ENCODE assay signal across 7 mouse cellular contexts in the genomic region with DNA sequence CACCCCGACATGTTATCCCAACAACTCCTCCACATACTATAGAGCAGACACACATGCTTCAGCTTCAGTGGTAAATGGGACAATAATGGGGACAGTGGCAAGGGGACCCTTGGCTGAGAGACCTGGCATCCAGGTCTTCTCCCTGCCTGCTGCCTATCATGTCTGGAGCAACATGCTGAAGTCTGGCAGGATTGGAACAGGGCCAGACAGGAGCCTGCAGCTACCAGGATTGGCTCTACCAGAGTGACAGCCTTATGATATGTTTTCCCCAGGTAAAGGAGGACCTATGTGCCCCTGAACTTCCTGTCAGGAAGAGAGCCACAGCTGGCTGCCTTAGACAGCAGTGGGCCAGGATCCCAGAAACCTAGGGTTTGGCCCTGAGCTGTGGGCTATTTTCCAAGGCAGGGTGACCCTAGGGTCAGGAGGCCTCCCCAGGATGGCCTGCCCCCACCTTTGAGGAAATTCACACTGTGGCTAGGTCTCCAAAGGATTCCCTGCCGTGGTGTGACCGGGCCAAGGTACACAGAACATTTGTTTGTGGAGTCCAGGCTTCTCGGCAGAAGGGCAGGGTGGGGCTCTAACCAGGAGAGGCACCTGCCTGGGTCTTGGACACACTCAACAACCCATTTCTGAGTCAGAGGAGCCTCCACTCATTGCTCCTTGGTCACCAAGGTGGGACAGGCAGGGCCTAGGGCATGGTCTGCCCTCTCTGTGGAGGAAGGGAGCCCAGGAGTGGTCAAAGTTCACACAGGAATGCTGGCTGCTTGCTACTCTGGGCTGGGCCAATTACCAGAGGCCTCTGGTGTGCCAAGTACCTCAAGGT.
DNase-seq lines count a peak whose midpoint lies in the region; ATAC-seq lines count a peak whose summit lies in the region.

No protein-coding gene starts in this region.

- DNase-seq in adipocyte (ENCODE audit: low spot score) = peak; percentile 32
- DNase-seq in embryonic facial prominence, embryonic 10.5 days (ENCODE audit: low spot score) = no peak
- DNase-seq in liver, embryonic 13.5 days = no peak
- DNase-seq in left cerebral cortex, postnatal 25 days (ENCODE audit: low spot score in 2 of 2) = no peak
- DNase-seq in right cerebral cortex, postnatal 4 days = no peak

- 0 out of 2 replicates have a peak, but pooled peaks cover 5% of the 10 kb centered on the region for H3K27me3 ChIP-seq in embryonic facial prominence, embryonic 10.5 days (replicated peaks; ENCODE audit: low read depth, poor library complexity, severe bottlenecking)
- H3K27me3 ChIP-seq in hindbrain, embryonic 16.5 days (replicated peaks; ENCODE audit: control insufficient read depth, insufficient read depth, low read length) = no peaks in the 10 kb centered on the region
- H3K27me3 ChIP-seq in liver, embryonic 13.5 days = no peaks in the 10 kb centered on the region
- no peaks in the 10 kb centered on the region for H3K27me3 ChIP-seq in stomach, embryonic 15.5 days (replicated peaks)

- no peak overlapping the region for H3K4me2 ChIP-seq in hindbrain, embryonic 16.5 days (ENCODE audit: low read length)
- H3K4me2 ChIP-seq in liver, embryonic 13.5 days = no peak overlapping the region
- no peak overlapping the region for H3K4me2 ChIP-seq in stomach, embryonic 15.5 days

- H3K9me3 ChIP-seq in embryonic facial prominence, embryonic 10.5 days = no peaks in the 10 kb centered on the region
- no peaks in the 10 kb centered on the region for H3K9me3 ChIP-seq in hindbrain, embryonic 16.5 days (ENCODE audit: control insufficient read depth, low read length)
- H3K9me3 ChIP-seq in liver, embryonic 13.5 days (replicated peaks) = no peaks in the 10 kb centered on the region
- H3K9me3 ChIP-seq in stomach, embryonic 15.5 days = no peaks in the 10 kb centered on the region

- H3K27ac ChIP-seq in embryonic facial prominence, embryonic 10.5 days (replicated peaks) = peak overlapping the region; percentile 83
- peak overlapping the region; percentile 73 for H3K27ac ChIP-seq in hindbrain, embryonic 16.5 days (ENCODE audit: low read depth, low read length)
- H3K27ac ChIP-seq in liver, embryonic 13.5 days = peak overlapping the region; percentile 43
- peak overlapping the region; percentile 93 for H3K27ac ChIP-seq in stomach, embryonic 15.5 days

- no peak overlapping the region for H3K4me3 ChIP-seq in embryonic facial prominence, embryonic 10.5 days
- H3K4me3 ChIP-seq in hindbrain, embryonic 16.5 days (ENCODE audit: low read length) = no peak overlapping the region
- no peak overlapping the region for H3K4me3 ChIP-seq in liver, embryonic 13.5 days (replicated peaks)
- no peak overlapping the region for H3K4me3 ChIP-seq in stomach, embryonic 15.5 days (replicated peaks)

- H3K9ac ChIP-seq in hindbrain, embryonic 16.5 days (ENCODE audit: low read depth, low read length) = no peak overlapping the region
- no peak overlapping the region for H3K9ac ChIP-seq in liver, embryonic 13.5 days
- no peak overlapping the region for H3K9ac ChIP-seq in stomach, embryonic 15.5 days

- intact Hi-C loops in left cerebral cortex, postnatal 25 days (cut with DNase I) = no loop called here

- H3K36me3 ChIP-seq in embryonic facial prominence, embryonic 10.5 days (replicated peaks) = no peaks in the 10 kb centered on the region
- H3K36me3 ChIP-seq in hindbrain, embryonic 16.5 days (ENCODE audit: control insufficient read depth, insufficient read depth, low read length) = no peaks in the 10 kb centered on the region
- no peaks in the 10 kb centered on the region for H3K36me3 ChIP-seq in liver, embryonic 13.5 days
- no peaks in the 10 kb centered on the region for H3K36me3 ChIP-seq in stomach, embryonic 15.5 days

- 59% methylated on average over 4 of the region's 4 CpGs for WGBS in embryonic facial prominence, embryonic 10.5 days
- 76% methylated on average over 4 of the region's 4 CpGs for WGBS in hindbrain, embryonic 16.5 days
- 48% methylated on average over 4 of the region's 4 CpGs for WGBS in liver, embryonic 13.5 days (ENCODE audit: insufficient replicate concordance)
- WGBS in stomach, embryonic 15.5 days = 47% methylated on average over 4 of the region's 4 CpGs

- no peak for ATAC-seq in hindbrain, embryonic 16.5 days
- ATAC-seq in liver, embryonic 13.5 days (ENCODE audit: low read depth) = no peak; the same call in 1 of the 2 replicates
- peak; percentile 62 for ATAC-seq in stomach, embryonic 15.5 days (ENCODE audit: insufficient read depth, low FRiP score, low read depth)

- peaks cover 52% of the 10 kb centered on the region for H3K4me1 ChIP-seq in embryonic facial prominence, embryonic 10.5 days
- peaks cover 21% of the 10 kb centered on the region for H3K4me1 ChIP-seq in hindbrain, embryonic 16.5 days (ENCODE audit: control insufficient read depth, insufficient read depth, low read depth, low read length)
- peaks cover 39% of the 10 kb centered on the region for H3K4me1 ChIP-seq in liver, embryonic 13.5 days (replicated peaks)
- peaks cover 47% of the 10 kb centered on the region for H3K4me1 ChIP-seq in stomach, embryonic 15.5 days

Comparison
In these comparisons a context has a peak if more than half of its experiments do, and no peak if none do; other contexts are left out.
1. H3K27ac ChIP-seq: peak in every context shown above with its lines; median percentile 93 in stomach, embryonic 15.5 days; 83 in embryonic facial prominence, embryonic 10.5 days; 73 in hindbrain, embryonic 16.5 days; 43 in liver, embryonic 13.5 days.